Mouse (Mus musculus) liver, embryonic 14.5 days (tissue): ENCODE data around the gene Timm50. TPM values are rescaled to one million over a fixed set of nuclear protein-coding genes. Genes with fewer than 3 reads are reported as not detected.

Experiments used
- ATAC-seq: fragments of 200-750 bp; cut with Nextera tagmentation; 2 replicates; pipeline ENCODE4 v1.8.0; 2017; ENCODE audit warnings: moderate number of reproducible peaks, mild to moderate bottlenecking, moderate library complexity; ENCODE audit not compliant: insufficient read depth
- DNase-seq, 3 experiments: peaks; one replicate each; pipeline ENCODE4 v3.0.0-alpha.2; 2012 to 2013; ENCODE audit warnings: low read depth in 3 of 3, low spot score in 3 of 3
- H3K27ac ChIP-seq: fragments of 300-500 bp; sonication (generic); 2 replicates; pipeline ENCODE4 v1.5.1; 2014; ENCODE audit warnings: moderate library complexity, mild to moderate bottlenecking, control low read depth, inconsistent platforms
- H3K27me3 ChIP-seq: fragments of 300-500 bp; sonication (generic); 2 replicates; pipeline ENCODE4 v1.6.1; 2014; ENCODE audit warnings: mild to moderate bottlenecking, low read length, moderate library complexity; ENCODE audit not compliant: control insufficient read depth, insufficient read depth
- H3K36me3 ChIP-seq: fragments of 300-500 bp; sonication (generic); replicated peaks from 2 replicates; pipeline ENCODE4 v1.6.1; 2014; ENCODE audit warnings: low read depth; ENCODE audit not compliant: control insufficient read depth, insufficient read depth
- H3K4me1 ChIP-seq, 2 experiments: fragments of 200-500 bp in 1 of 2; fragments of 300-500 bp in 1 of 2; sonication (generic) in 1 of 2; replicated peaks; 2 replicates each; pipeline ENCODE4 v1.6.1; 2012 to 2014; ENCODE audit warnings: antibody characterized with exemption in 1 of 2, inconsistent platforms in 1 of 2, low read length in 1 of 2; ENCODE audit not compliant: control insufficient read depth in 2 of 2, insufficient read depth in 2 of 2
- H3K4me2 ChIP-seq: fragments of 300-500 bp; sonication (generic); 2 replicates; pipeline ENCODE4 v1.6.1; 2014; ENCODE audit warnings: low read depth, mild to moderate bottlenecking, control low read depth, moderate library complexity
- H3K4me3 ChIP-seq, 2 experiments: fragments of 200-500 bp in 1 of 2; fragments of 300-500 bp in 1 of 2; sonication (generic) in 1 of 2; 2 replicates each; pipeline ENCODE4 v1.5.1; 2012 to 2014; ENCODE audit warnings: low read depth in 2 of 2, low read length in 2 of 2, mild to moderate bottlenecking in 2 of 2, control low read depth in 1 of 2, inconsistent platforms in 1 of 2, moderate library complexity in 1 of 2; ENCODE audit not compliant: insufficient read depth in 1 of 2
- H3K9ac ChIP-seq: fragments of 300-500 bp; sonication (generic); replicated peaks from 2 replicates; pipeline ENCODE4 v1.6.1; 2014; ENCODE audit warnings: mild to moderate bottlenecking, control low read depth, moderate library complexity
- H3K9me3 ChIP-seq: fragments of 300-500 bp; sonication (generic); 2 replicates; pipeline ENCODE4 v1.6.1; 2016; ENCODE audit warnings: low read length, mixed read lengths; ENCODE audit not compliant: control insufficient read depth
- CTCF ChIP-seq: IDR thresholded peaks from 2 replicates; pipeline ENCODE4 v1.5.1; 2016; ENCODE audit warnings: antibody characterized with exemption, low read depth, control low read depth
- EP300 ChIP-seq: IDR thresholded peaks from 2 replicates; pipeline ENCODE4 v1.6.1; 2016; ENCODE audit warnings: antibody characterized with exemption, low read depth
- WGBS: fragments of 180-500 bp; shearing (Covaris S2); extraction: QIAGEN DNeasy Blood & Tissue Kit; methylation state at CpG from one replicate; pipeline ENCODE4 v1.1.7; 2014; ENCODE audit not compliant: insufficient replicate concordance; 5-methylcytosine and 5-hydroxymethylcytosine counted together
- polyA plus RNA-seq, 2 experiments: library from polyadenylated mRNA; depleted of rRNA in 1 of 2; stranded (reverse) in 1 of 2; unstranded in 1 of 2; fragments of >200 nt; fragmentation: Nextera tagmentation in 1 of 2; extraction: Ambion mirVana in 1 of 2; gene quantifications; 2 replicates each; pipeline versions ENCODE4 v1.2.1 to v1.2.3; 2012 to 2014

The Timm50 gene
- polyA plus RNA-seq, 2 experiments: 45.4 to 91.1 TPM

GRCm38 (mm10) chr7:28290165-28290564 lies 21.7 kb downstream of the Timm50 start:
- TF ChIP-seq CTCF: 0 out of 2 replicates have a peak, but pooled peaks have one; percentile 13
- TF ChIP-seq EP300: no peak
- H3K4me3 ChIP-seq: no peak overlapping the region
- DNase-seq (no peak), ATAC-seq (no peak)
- no peaks in the 10 kb centered on the region for H3K9me3 ChIP-seq
- no peak overlapping the region for H3K9ac ChIP-seq
- 5% methylated on average over 18 of the region's 18 CpGs for WGBS
- H3K4me1 ChIP-seq: no peaks in the 10 kb centered on the region; a peak in 1 of 4 replicates
- H3K4me2 ChIP-seq: no peak overlapping the region
- no peak overlapping the region for H3K27ac ChIP-seq
- H3K36me3 ChIP-seq: no peaks in the 10 kb centered on the region
- H3K27me3 ChIP-seq: peaks cover 57% of the 10 kb centered on the region

- 58% methylated on average over 7 of the region's 7 CpGs for WGBS
- H3K27ac ChIP-seq: no peak overlapping the region
- no peaks in the 10 kb centered on the region for H3K9me3 ChIP-seq
- DNase-seq: no peak
- TF ChIP-seq EP300 (no peak), CTCF (no peak)
- H3K27me3 ChIP-seq: no peaks in the 10 kb centered on the region
- no peak overlapping the region for H3K4me2 ChIP-seq
- no peak overlapping the region for H3K4me3 ChIP-seq
- H3K9ac ChIP-seq: no peak overlapping the region
- no peak for ATAC-seq
- H3K4me1 ChIP-seq: peaks cover 2 to 3% of the 10 kb centered on the region in 2 experiments; a peak in 3 of 4 replicates
- no peaks in the 10 kb centered on the region for H3K36me3 ChIP-seq
Measured at GRCm38 (mm10) chr7:28280630-28281029, 31.2 kb downstream of the Timm50 start.

GRCm38 (mm10) chr7:28278279-28278652 lies 33.6 kb downstream of the Timm50 start:
- peak overlapping the region; percentile 76 for H3K9ac ChIP-seq
- no peak for ATAC-seq
- H3K4me3 ChIP-seq: peak overlapping the region; percentile 68 to 72
- no peak overlapping the region for H3K27ac ChIP-seq
- peaks cover 2 to 3% of the 10 kb centered on the region in 2 experiments; a peak in 3 of 4 replicates for H3K4me1 ChIP-seq
- TF ChIP-seq EP300 (no peak), CTCF (no peak)
- DNase-seq: no peak
- no peaks in the 10 kb centered on the region for H3K9me3 ChIP-seq
- H3K4me2 ChIP-seq: peak overlapping the region; percentile 87
- no peaks in the 10 kb centered on the region for H3K27me3 ChIP-seq
- no peaks in the 10 kb centered on the region for H3K36me3 ChIP-seq
- 82% methylated on average over 7 of the region's 7 CpGs for WGBS

GRCm38 (mm10) chr7:28277615-28278278 lies 34.1 kb downstream of the Timm50 start, which contains the start of gene Eid2b:
Gene Eid2b, plus strand, starts transcription at chr7:28277739.
- Histone ChIP-seq H3K9ac (peak within 1 kb of the TSS; percentile 76), H3K4me2 (peak within 1 kb of the TSS; percentile 87), H3K4me1 (peaks cover 2 to 3% of the 10 kb centered on the region in 2 experiments; a peak in 3 of 4 replicates), H3K36me3 (no peaks in the 10 kb centered on the region), H3K4me3 (peak within 1 kb of the TSS; percentile 68 to 72), H3K27me3 (no peaks in the 10 kb centered on the region), H3K9me3 (no peaks in the 10 kb centered on the region), H3K27ac (no peak within 1 kb of the TSS)
- DNase-seq (peak; percentile 79 to 81 (median 81)), ATAC-seq (peak; percentile 78)
- TF ChIP-seq CTCF: peak; percentile 97
- TF ChIP-seq EP300: no peak
- WGBS: 3% methylated on average over 66 of the region's 68 CpGs

GRCm38 (mm10) chr7:28277237-28277614 lies 34.6 kb downstream of the Timm50 start:
- Histone ChIP-seq H3K4me2 (no peak overlapping the region; the same call in none of the 2 replicates), H3K9ac (no peak overlapping the region), H3K36me3 (no peaks in the 10 kb centered on the region), H3K27ac (no peak overlapping the region), H3K4me1 (peaks cover 2 to 3% of the 10 kb centered on the region in 2 experiments; a peak in 3 of 4 replicates), H3K4me3 (no peak overlapping the region), H3K9me3 (no peaks in the 10 kb centered on the region), H3K27me3 (no peaks in the 10 kb centered on the region)
- DNase-seq (no peak), ATAC-seq (no peak)
- TF ChIP-seq EP300: no peak
- no peak for TF ChIP-seq CTCF
- WGBS: 50% methylated on average over 8 of the region's 8 CpGs
